Mouse (Mus musculus): ENCODE measurements around the gene Gm37240.

The Gm37240 gene

DNA sequence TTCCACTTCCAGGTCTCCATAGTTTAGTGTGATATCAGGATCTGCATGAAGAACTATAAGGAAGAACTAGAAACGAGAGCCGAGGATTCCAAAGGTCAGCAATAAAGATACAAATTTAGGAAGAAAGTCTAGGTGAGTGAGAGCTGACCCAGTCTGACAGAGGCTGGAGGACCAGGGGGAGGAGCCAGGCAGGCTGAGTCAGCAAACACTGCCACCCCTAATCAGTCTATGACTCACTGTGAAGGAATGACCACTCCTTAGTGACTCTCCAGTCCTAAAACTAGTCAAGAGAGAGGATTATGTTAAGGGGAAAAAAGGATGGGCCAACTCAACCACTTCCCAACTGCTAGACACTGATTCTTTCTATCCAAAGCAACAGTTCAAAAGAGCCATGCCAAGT lies 6.6 kb downstream of the Gm37240 start:
- intact Hi-C loops (cut with DNase I), result no loop called here

DNA sequence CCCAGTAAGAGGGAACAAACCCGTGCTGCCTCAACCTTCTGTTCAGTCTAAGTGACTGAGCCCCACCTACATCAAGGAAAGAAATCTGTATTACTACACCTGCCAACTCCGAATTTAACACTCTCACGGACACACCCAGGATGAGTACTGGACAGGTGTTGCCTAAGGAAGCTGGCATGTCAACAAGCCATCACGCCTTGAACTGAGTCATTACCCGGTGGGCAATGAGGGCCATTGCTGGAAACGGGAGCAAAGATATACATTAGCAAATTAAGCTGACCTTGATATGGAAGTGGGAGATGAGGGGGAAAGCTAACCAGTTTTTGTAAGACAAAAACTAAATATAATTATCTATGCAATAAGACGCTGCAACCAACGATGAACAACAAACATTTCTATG lies 7.2 kb downstream of the Gm37240 start:
- intact Hi-C loops (cut with DNase I), result no loop called here

DNA sequence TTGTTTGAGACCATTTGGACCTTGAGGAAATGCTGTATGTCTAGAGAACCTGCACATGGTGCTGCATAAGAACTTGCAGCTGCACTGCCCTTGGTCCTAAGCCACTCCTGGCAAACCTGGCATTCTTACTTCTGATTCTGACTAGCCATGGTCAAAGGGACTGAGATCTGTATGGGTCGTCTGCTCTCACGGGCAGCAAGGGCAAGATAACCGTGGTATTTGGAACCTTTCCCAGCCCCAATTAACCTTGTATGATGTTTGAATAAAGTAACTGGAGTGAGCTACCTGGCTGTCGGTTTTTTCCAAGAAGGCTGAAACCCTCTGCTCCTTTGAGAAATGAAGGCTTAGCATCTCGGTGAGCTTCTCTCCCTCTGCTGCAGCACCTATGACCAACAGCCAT lies 8.4 kb downstream of the Gm37240 start:
- intact Hi-C loops (cut with DNase I), result no loop called here

DNA sequence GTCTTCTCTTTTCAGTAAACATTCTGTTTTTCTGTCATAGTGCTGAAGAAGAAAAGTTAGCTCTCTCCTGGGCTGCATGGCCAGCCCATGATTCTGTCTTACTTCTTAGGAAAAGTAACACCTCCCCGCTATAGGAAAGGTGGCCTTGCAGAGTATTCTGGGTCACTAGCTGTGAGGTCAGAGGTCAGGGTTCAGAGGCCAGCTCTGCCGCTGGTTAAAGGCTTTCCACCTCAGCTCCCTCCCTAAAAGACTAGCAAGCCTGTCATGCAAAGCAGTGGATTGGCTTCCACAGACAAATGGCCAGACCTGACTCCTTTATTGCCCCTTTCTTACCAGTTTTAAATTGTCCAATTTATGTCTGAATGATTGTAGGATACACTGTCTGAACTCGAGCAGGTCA lies 23.3 kb downstream of the Gm37240 start:
- intact Hi-C loops (cut with DNase I), result no loop called here

DNA sequence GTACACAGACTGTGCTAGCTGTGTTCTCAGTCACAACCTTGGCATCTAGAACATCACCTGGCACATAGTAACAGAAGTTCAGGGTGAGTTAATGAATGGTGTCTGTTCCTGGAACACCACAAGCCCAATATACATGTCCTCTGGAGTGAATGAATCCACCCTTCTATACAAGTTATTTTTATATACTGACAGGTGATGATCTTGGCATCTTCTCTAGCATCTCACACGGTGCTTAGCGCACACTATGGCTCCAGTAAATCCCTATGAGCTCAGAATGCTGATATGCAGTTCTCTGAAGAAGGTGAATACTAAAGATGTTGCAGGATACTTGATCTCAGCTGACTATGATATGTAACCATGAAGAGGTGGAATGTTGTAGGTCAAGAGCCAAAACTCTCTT lies 24.4 kb downstream of the Gm37240 start:
- intact Hi-C loops (cut with DNase I), result no loop called here

DNA sequence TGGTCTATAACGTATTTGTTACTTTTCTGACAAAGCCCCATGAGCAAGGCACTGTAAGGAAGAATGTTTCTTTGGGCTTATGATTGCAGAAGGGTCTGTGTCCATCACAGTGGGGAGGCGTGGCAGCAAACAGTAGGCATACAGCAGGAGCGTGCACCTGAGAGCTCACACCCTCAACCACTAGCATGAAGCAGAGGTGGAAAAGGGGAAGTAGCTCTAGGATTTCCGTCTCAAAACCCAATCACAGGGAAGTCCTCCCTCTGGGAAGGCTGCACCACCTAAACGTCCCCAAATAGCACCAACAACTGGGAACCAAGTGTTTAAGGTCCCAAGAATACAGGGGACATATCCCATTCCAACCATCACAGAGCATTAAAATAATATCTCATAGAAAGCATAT lies 26.3 kb downstream of the Gm37240 start:
- intact Hi-C loops (cut with DNase I), result no loop called here

DNA sequence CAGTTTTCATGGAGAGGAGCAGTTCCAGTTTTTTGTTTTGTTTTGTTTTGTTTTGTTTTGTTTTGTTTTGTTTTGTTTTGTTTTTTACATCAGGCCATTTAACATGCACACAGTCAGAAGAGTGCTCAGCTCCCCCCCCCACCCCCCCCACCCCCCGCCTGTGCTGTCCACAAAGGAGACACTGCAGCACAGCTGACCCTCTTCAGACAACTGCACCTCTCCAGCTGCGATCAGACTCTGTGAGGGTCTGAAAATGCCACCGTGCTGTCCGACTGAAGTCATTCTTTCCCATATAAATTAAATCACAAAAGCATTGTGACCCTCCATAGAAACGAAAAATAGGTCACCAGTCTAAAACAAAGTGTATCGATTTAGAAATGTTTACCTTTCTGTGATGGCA lies 28.0 kb downstream of the Gm37240 start:
- intact Hi-C loops (cut with DNase I), result no loop called here

DNA sequence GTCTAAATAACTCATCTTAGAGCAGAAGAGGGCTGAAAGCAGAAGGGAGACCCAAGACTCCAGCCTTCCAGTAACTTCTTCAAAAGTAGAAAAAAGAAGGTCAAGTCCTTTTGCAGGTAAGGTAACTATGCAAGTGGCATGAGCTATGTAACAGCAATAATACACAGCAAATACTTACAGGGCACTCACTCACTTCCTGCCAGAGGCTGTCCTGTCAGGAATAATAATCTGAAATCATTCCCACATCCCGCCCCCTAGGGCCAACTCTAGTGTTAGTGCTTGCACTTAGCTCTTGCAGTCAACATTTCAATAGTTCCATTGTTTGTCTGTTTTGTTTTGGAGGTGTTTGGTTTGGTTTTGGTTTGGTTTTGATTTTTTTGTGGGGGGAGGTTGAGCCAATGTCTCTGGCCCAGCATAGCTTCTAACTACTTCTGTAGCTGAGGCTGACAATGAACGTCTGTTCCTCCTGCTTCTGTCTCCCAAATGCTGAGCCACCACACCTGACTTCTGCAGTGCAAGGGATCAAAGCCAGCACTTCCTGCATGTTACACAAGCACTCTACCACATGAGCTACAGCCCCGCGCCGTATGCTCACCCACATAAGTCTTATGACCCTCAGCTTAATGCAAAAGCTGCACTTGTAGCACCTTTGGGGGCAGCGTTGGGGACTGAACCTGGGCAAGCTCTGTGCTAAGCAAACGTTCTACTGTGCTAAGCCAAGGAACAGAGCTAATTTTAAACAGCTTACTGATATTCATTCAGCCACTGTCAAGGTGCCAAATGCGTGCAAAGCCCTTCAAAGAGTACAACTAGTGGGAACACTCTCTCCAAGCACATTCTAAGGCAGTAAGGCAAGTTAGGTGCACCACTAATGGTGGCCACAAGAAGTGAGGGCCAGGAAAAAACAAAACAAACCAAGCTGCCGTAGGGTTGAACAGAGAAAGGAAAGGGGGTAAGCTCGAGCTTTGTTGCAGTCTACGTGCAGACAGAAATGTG lies 28.9 kb downstream of the Gm37240 start:
- intact Hi-C loops (cut with DNase I), result no loop called here

DNA sequence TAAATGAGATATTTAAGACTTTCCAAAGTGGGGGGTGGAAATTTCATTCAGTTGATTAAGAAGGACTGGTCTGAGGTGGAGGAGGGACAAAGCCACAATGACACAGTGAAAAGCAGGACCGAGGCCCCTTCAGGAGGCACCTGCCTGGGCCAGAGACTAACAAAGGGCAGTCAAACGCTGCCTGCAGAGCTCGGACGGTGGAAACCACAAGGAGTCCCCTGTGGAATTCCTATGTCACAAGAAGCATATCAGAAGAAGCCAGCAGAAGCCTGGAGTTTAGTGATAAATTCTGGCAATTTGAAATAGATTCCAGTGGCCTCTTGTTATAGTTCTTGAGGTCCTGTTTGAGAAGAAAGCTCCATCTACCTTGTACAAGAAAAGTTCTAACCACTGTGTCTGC lies 30.2 kb downstream of the Gm37240 start:
- intact Hi-C loops (cut with DNase I), result no loop called here

DNA sequence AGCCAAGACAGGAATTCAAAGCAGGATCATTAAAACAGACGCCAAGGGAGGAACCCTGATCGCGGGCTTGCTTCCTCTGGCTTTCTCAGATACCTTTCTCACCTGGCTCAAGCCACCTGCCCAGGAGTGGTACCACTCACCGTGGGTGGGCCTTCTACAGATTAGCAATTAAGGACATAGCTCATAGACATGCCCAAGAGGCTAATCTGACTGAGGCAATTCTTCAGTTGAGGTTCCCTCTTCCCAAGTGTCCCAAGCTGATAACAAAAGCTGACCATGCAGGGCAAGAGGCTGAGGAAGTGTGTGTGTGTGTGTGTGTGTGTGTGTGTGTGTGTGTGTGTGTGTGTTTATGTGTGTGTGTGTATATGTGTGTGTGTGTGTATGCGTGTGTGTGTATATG lies 31.4 kb downstream of the Gm37240 start:
- intact Hi-C loops (cut with DNase I), result no loop called here

DNA sequence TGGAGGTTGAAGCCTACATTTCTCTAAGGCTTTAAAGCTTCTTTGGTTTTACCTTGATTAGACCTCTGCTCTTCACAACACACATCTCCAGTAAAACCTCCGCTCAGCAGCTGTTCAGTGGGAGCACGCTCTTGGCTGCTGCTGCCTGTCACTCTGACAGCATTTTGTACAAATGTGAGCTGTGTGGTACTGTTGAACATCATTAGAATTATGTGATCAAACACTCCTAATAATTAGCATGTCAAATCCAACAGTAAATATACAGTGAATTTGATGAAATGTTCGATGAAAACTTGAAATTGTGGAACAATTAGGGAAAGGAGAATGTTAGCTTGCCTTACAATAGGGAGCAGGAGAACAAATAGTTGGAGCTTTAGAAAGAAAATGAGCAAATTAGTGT lies 32.3 kb downstream of the Gm37240 start:
- intact Hi-C loops (cut with DNase I), result no loop called here

DNA sequence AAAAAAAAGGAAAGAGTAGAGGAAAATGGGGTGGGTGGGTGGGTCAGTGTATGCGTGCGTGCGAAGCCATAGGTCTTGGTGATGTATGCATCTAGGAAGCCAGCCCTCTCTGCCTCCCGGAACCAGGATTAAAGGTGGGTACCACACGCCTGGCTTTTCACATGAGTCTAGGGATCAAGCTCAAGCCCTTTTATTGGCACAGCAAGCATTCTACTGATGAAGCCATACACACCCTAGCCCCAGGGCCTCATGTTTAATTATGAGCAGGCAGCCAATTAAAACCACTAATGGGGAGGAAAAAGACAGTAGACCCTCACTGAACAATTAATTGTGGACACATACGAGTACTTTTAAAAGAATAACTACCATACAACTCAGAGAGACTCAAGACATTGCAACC lies 33.2 kb downstream of the Gm37240 start:
- intact Hi-C loops (cut with DNase I), result no loop called here

DNA sequence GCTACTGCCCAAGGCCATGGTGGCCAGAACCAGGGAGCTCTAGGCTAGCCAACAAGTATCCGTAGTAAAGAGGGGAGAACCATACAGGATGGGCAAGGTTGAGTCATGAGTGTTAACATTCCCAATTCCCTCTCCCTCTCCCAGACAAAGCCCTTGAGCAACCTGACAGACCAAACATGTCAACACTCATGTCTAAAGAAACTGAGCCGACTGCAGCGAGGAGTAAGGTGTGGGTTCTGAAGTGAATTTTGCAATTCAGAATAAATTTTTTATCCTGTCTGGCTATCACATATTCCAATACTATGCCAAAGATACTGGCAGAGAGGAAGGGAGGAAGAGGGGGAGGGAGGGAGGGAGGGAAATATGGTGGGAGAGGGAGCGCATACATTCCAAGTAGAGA lies 33.6 kb downstream of the Gm37240 start:
- intact Hi-C loops (cut with DNase I), result no loop called here

DNA sequence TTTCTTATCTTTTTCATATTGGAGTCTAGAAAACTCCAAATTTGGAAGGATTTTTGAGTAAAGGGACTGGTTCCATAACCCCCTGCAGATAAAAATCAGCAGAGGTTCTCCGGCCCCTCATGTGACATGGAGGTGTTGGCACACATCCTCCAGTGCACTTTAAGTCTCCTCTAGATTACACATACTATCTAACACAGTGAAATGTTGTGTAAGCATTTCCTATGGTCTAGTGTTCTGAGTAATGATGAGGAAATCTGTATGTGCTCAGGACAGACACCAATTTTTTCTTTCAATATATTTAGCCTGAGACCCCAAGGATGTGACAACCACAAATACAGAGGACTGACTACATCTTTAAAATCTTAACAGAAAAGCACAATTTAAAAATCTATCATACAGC lies 37.2 kb downstream of the Gm37240 start:
- intact Hi-C loops (cut with DNase I), result no loop called here

DNA sequence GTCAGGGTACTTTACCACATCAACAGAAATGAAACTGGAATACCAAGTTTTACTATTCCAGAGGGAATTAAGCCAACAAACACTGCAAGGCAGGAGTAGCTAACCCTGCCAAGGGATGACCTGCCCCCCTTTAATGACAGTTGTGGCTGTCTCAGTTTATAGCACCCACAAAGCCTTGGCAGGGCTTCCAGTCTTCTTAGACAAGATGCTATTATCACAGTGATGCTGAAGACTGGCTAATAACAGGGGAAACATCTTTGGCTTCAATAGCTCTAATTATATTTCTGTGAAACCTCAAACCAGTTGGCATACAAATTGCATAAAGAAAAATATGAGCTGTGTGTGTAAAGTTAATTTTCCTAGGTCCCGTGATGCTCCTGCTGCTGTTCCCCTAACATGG lies 41.0 kb downstream of the Gm37240 start:
- intact Hi-C loops (cut with DNase I), result no loop called here

DNA sequence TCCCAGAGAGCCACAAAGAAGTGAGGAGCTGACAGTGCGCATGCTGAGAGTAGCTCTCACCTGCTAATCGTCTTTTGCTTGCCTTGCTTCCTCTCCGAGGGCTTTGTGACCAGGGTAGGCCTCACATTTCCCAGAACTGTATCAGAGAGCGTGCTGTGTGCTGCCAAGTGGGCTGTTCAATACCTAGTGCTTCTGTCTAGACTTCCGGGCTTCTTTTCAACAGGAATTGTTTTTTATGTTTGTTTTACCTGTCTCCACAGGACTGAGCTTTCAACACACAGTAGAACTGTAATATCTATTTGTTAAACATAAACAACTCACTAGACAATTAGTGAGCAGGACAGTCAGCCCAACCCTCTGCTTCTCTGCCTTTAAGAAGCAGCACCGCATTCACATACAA lies 42.0 kb downstream of the Gm37240 start:
- intact Hi-C loops (cut with DNase I), result no loop called here

DNA sequence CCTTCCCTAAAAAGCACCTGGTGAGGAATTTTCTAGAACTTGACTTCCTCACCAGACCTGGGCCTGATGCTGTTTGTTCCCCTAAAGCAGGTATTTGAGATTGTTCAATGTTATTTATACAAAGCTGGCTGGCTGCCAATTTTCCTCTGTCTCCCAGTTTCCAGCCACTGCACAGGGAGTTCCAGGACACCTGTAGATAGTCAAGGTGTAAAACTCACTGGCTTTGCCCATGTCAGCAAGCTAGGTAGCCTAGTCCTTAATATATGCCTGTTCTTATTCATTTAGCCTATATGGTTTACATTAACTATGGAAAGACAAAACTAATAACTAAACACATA lies 44.5 kb downstream of the Gm37240 start:
- intact Hi-C loops (cut with DNase I), result no loop called here

DNA sequence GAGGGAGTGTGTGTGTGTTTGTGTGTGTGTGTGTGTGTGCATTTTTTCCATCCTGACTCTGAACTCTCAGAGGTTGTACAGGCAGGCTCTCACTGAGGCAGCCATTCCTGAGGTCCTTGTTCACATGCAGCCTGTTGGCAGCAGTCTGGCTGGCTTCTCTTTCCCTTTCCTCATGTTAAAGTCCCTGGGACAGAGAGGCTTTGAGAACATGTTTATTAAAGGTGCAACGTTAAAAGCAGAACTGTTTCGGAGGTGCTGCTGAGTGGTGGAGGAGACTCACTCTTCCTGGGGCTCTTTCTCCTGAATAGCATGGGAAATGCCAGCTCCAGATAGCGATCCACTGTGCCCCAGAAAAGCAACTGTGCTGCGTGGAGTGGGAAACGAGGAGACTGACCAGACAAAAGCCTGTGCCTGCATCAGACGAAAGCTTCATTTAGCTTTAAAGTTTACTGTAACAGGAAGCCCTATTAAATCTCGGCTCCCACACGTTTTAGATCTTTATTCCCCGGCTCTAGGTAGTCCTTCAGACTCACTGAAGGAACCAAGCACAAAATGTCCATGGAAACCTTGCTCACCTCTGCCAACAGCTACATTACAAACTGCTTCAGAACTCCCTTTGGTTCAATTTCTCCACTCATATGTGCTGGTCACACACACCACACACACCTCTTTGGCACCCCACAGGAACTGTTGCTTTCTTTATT lies 45.0 kb downstream of the Gm37240 start:
- intact Hi-C loops (cut with DNase I), result no loop called here

DNA sequence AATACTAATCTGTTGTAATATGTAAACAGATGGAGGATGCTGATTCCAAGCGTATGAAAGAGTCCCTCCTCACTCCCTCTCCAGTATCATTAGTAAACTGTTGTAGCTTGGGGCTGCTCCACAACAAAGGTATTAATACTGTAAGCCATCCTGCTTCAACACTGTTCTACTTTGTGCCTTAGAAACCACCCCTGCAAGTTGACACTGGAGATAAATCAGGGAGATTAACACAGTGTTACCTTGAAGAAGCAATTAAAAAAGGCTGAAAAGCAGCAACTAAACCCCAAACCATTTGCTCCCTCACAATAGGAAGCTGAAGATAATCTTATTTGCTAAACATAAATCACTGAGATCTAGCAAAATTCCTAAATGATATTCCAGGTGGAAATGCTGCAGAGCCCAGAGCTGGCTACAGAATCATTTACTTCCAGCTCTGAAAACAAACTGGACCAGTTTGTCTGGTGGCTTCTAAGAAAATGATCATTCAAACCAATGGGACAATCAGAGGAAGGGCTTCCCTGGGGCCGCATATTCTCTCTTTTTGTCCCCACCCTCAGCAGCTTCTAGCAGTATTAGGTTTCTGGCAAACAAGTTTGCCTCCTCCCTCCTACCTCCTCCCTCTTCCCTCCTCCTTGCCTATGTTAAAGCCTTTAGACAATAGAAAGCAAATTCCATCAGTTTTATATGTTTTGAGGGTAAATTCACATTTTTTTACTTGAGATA lies 45.7 kb downstream of the Gm37240 start:
- intact Hi-C loops (cut with DNase I), result no loop called here

DNA sequence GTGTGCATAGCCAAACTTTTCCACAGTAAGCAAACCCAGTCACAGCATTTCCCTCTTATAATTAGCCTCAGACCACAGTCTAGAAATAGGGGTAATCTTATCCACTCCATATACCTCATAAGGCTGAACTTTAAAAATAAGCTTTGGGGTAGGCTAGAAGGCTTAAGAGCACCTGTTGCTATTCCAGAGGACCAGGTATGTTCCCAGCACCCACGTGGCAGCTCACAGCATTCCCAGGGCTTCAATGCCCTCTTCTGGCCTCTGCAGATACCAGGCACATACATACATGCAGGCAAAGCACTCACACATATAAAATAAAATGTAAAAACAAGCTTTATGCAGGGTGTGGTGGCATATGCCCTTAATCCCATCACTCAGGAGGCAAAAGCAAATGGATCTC lies 53.7 kb downstream of the Gm37240 start:
- intact Hi-C loops (cut with DNase I), result no loop called here

DNA sequence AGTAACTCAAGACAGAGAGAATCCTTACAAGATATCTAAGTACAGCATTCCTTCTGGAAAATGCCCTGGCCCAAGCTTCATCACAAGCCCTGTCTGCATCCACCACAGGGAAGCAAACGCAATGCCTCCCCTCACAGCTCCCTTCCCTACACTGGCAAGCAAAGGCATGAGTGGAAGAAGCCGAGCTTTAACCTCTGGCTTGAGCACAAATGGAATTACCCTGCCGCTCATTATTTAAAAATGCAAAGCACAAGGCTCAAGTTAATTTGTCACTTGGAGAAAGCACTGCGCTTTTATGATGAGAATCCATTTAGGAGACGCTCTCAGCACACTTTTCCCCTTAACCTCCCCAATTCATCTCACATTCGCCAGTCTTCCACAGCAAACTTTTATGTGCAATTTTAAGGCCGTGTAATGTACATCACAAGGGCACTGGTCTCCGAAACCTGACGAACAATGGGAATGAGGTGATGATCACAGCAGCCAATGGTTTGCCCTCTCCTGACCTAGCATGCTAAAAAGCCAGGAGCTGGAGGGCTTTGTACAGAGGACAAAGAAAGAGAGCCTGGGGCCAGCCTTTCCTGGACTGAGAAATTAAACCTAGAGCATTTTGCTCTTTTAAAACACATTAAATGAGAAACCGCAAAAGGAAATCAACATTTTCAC lies 54.7 kb downstream of the Gm37240 start:
- intact Hi-C loops (cut with DNase I), result no loop called here

DNA sequence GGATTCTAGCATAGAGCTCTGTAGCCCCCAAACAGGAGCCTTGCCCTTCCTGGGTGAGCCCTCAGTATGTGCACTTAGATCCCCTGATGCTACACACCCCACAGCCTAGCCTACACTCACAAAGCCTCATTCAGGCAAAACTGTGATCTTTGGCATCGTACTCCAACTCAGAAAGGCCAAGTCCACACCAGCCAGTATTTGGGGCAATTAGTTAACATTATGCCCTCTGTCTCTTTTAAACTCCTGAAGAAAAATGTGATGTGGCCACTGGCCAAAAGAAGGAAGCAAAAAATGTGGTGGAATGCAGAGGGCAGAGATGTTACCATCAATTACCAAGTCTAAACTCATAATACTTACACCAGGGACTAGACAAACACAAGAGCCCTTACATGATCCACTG lies 55.5 kb downstream of the Gm37240 start:
- intact Hi-C loops (cut with DNase I), result no loop called here
